Mouse (Mus musculus): Measurements from ENCODE around the gene Gm14409. TPM values are rescaled to one million over a fixed set of nuclear protein-coding genes. Genes with fewer than 3 reads are reported as not detected.

Gm14409 gene
- not detected in 2 replicates for polyA plus RNA-seq (2015; fragmentation: Nextera tagmentation; extraction: Ambion mirVana)

GRCm38 (mm10) chr2:177266936-177267335 is at the start of gene Gm14409:
Gm14409 (minus strand) TSS chr2:177267036.

Other genes starting within 250 kb of the Gm14409 start
- 0.22 TPM in 1 of 2 replicates, not detected in the other for gene Gm14401, start 192.7 kb downstream of the Gm14409 start, polyA plus RNA-seq (2015; fragmentation: Nextera tagmentation; extraction: Ambion mirVana)
- gene Gm14410, start 60.6 kb downstream of the Gm14409 start, polyA plus RNA-seq (2015; fragmentation: Nextera tagmentation; extraction: Ambion mirVana): 49.7 and 68.3 TPM in 2 replicates
- gene Gm14412, start 57.3 kb upstream of the Gm14409 start, polyA plus RNA-seq (2015; fragmentation: Nextera tagmentation; extraction: Ambion mirVana): 0.13 and 0.46 TPM in 2 replicates
- 8.6 and 15.0 TPM in 2 replicates for gene Gm14418, start 131.3 kb upstream of the Gm14409 start, polyA plus RNA-seq (2015; fragmentation: Nextera tagmentation; extraction: Ambion mirVana)
- 9.6 and 15.9 TPM in 2 replicates for gene Zfp970, start 197.7 kb upstream of the Gm14409 start, polyA plus RNA-seq (2015; fragmentation: Nextera tagmentation; extraction: Ambion mirVana)
- 6.3 and 11.1 TPM in 2 replicates for gene Gm14403, start 231.2 kb upstream of the Gm14409 start, polyA plus RNA-seq (2015; fragmentation: Nextera tagmentation; extraction: Ambion mirVana)

Measured in adrenal gland, postnatal 0 days (tissue).